Mouse (Mus musculus) heart, postnatal 0 days (tissue): Measurements from ENCODE around the gene Aplp2.

Experiments
- CTCF ChIP-seq: IDR thresholded peaks from 2 replicates; pipeline ENCODE4 v1.5.1; 2016; ENCODE audit warnings: antibody characterized with exemption, control low read depth, low read depth
- EP300 ChIP-seq: IDR thresholded peaks from 2 replicates; pipeline ENCODE4 v1.6.1; 2016; ENCODE audit warnings: antibody characterized with exemption, low read depth

GRCm38 (mm10) chr9:31253311-31253734 lies 41.7 kb upstream of the Aplp2 start:
- TF ChIP-seq CTCF (no peak), EP300 (peak; percentile 93)
